Mouse (Mus musculus) CH12.LX (cell line): ENCODE data around the gene Tgfbi.

Source experiments
- GABPA ChIP-seq: IDR thresholded peaks from 2 replicates; pipeline ENCODE4 v1.6.1; 2012; ENCODE audit warnings: low read depth, low read length, improper control_type of control experiment, inconsistent platforms; ENCODE audit not compliant: insufficient replicate concordance
- MEF2A ChIP-seq: IDR thresholded peaks from 2 replicates; pipeline ENCODE4 v1.6.1; 2014; ENCODE audit warnings: low read depth, mild to moderate bottlenecking, inconsistent platforms, low read length, improper control_type of control experiment, borderline replicate concordance
- MXI1 ChIP-seq: IDR thresholded peaks from 2 replicates; pipeline ENCODE4 v1.6.1; 2011; ENCODE audit warnings: mild to moderate bottlenecking, low read depth, low read length, improper control_type of control experiment
- MYC ChIP-seq: IDR thresholded peaks from 2 replicates; pipeline ENCODE4 v1.6.1; 2011; ENCODE audit warnings: low read depth, mild to moderate bottlenecking, improper control_type of control experiment, low read length
- POLR2A ChIP-seq: IDR thresholded peaks from 2 replicates; pipeline ENCODE4 v1.6.1; 2011; ENCODE audit warnings: low read depth, mild to moderate bottlenecking, improper control_type of control experiment, low read length
- TBP ChIP-seq: conservative IDR thresholded peaks from 2 replicates; pipeline ENCODE4 v1.6.1; 2011; ENCODE audit warnings: low read depth, low read length, improper control_type of control experiment

GRCm38 (mm10) chr13:56661914-56662621, 52.7 kb downstream of the Tgfbi start:
- TF ChIP-seq GABPA (no peak), MEF2A (no peak), MXI1 (no peak), MYC (no peak), POLR2A (no peak), TBP (no peak)
